Mouse (Mus musculus) midbrain, postnatal 0 days (tissue): ENCODE data around the gene Ppp1r1b. TPM values are rescaled to one million over a fixed set of nuclear protein-coding genes. Genes with fewer than 3 reads are reported as not detected.

Experiments used
- ATAC-seq: fragments of 200-750 bp; cut with Nextera tagmentation; 2 replicates; pipeline ENCODE4 v1.8.0; 2017; ENCODE audit warnings: moderate number of reproducible peaks, mild to moderate bottlenecking, moderate TSS enrichment, moderate library complexity; ENCODE audit not compliant: low FRiP score
- DNase-seq: peaks from one replicate; pipeline ENCODE4 v3.0.0-alpha.2; 2015; ENCODE audit warnings: low spot score
- H3K27ac ChIP-seq: fragments of 300-500 bp; sonication (generic); 2 replicates; pipeline ENCODE4 v1.5.1; 2014; ENCODE audit warnings: low read depth, mild to moderate bottlenecking, low read length, mixed read lengths
- H3K27me3 ChIP-seq: fragments of 300-500 bp; sonication (generic); 2 replicates; pipeline ENCODE4 v1.6.1; 2014; ENCODE audit warnings: low read length, control low read depth, mixed read lengths; ENCODE audit not compliant: insufficient read depth
- H3K36me3 ChIP-seq: fragments of 300-500 bp; sonication (generic); 2 replicates; pipeline ENCODE4 v1.6.1; 2014; ENCODE audit warnings: low read length, control low read depth, mixed read lengths; ENCODE audit not compliant: insufficient read depth
- H3K4me1 ChIP-seq: fragments of 300-500 bp; sonication (generic); 2 replicates; pipeline ENCODE4 v1.6.1; 2014; ENCODE audit warnings: mild to moderate bottlenecking, control low read depth, antibody characterized with exemption, low read length, mixed read lengths; ENCODE audit not compliant: insufficient read depth
- H3K4me2 ChIP-seq: fragments of 300-500 bp; sonication (generic); 2 replicates; pipeline ENCODE4 v1.6.1; 2014; ENCODE audit warnings: low read depth, mild to moderate bottlenecking, low read length, mixed read lengths; ENCODE audit not compliant: poor library complexity, severe bottlenecking
- H3K4me3 ChIP-seq: fragments of 300-500 bp; sonication (generic); 2 replicates; pipeline ENCODE4 v1.5.1; 2014; ENCODE audit warnings: low read depth, mild to moderate bottlenecking, low read length, moderate library complexity
- H3K9ac ChIP-seq: fragments of 300-500 bp; sonication (generic); replicated peaks from 2 replicates; pipeline ENCODE4 v1.6.1; 2014; ENCODE audit warnings: mild to moderate bottlenecking, low read length, moderate library complexity, mixed read lengths; ENCODE audit not compliant: poor library complexity, severe bottlenecking
- H3K9me3 ChIP-seq: fragments of 300-500 bp; sonication (generic); 2 replicates; pipeline ENCODE4 v1.6.1; 2016; ENCODE audit warnings: low read length, control low read depth
- CTCF ChIP-seq: IDR thresholded peaks from 2 replicates; pipeline ENCODE4 v1.5.1; 2016; ENCODE audit warnings: antibody characterized with exemption, mild to moderate bottlenecking
- WGBS: fragments of 180-500 bp; shearing (Covaris S2); extraction: QIAGEN DNeasy Blood & Tissue Kit; methylation state at CpG from one replicate; pipeline ENCODE4 v1.1.7; 2014; 5-methylcytosine and 5-hydroxymethylcytosine counted together
- polyA plus RNA-seq: library from polyadenylated mRNA; unstranded; fragments of >200 nt; fragmentation: Nextera tagmentation; extraction: Ambion mirVana; gene quantifications from 2 replicates; pipeline ENCODE4 v1.2.1, GENCODE M21; 2015
- total RNA-seq: library from RNA; depleted of rRNA; stranded (reverse); fragments of >200 nt; gene quantifications from 2 replicates; pipeline ENCODE4 v1.2.3, GENCODE M21; 2014; rRNA removed

Ppp1r1b gene
- 1.8 and 5.0 TPM in 2 replicates for total RNA-seq
- 4.2 and 5.3 TPM in 2 replicates for polyA plus RNA-seq

- ATAC-seq (no peak), DNase-seq (no peak)
- peak within 1 kb of the TSS; percentile 90 for H3K4me2 ChIP-seq
- H3K4me3 ChIP-seq = peak within 1 kb of the TSS; percentile 53
- under 1% methylated on average over 39 of the region's 55 CpGs for WGBS
- no peaks in the 10 kb centered on the region for H3K9me3 ChIP-seq
- H3K27ac ChIP-seq = no peak within 1 kb of the TSS
- H3K9ac ChIP-seq = peak within 1 kb of the TSS; percentile 40
- no peaks in the 10 kb centered on the region for H3K4me1 ChIP-seq
- no peaks in the 10 kb centered on the region for H3K36me3 ChIP-seq
- peaks cover 58% of the 10 kb centered on the region for H3K27me3 ChIP-seq
- TF ChIP-seq CTCF = no peak
Observed at GRCm38 (mm10) chr11:98348083-98348961, at the start of gene Ppp1r1b. Gene Ppp1r1b (plus strand): TSS chr11:98348404.

GRCm38 (mm10) chr11:98298484-98299205 is 49.6 kb upstream of the Ppp1r1b start:
- H3K4me2 ChIP-seq = no peak overlapping the region
- ATAC-seq = no peak
- no peaks in the 10 kb centered on the region for H3K9me3 ChIP-seq
- no peak overlapping the region for H3K4me3 ChIP-seq
- H3K4me1 ChIP-seq = 0 out of 2 replicates have a peak, but pooled peaks cover 5% of the 10 kb centered on the region
- no peak overlapping the region for H3K9ac ChIP-seq
- 13% methylated on average over 10 of the region's 10 CpGs for WGBS
- H3K27me3 ChIP-seq = no peaks in the 10 kb centered on the region
- no peak overlapping the region for H3K27ac ChIP-seq
- no peak for DNase-seq
- H3K36me3 ChIP-seq = no peaks in the 10 kb centered on the region
- TF ChIP-seq CTCF = no peak

GRCm38 (mm10) chr11:98313790-98314323 is 34.3 kb upstream of the Ppp1r1b start:
- peaks cover 63% of the 10 kb centered on the region for H3K27me3 ChIP-seq
- no peak for ATAC-seq

GRCm38 (mm10) chr11:98317479-98317878 is 30.7 kb upstream of the Ppp1r1b start:
- WGBS = 5% methylated on average over 7 of the region's 7 CpGs
- H3K27ac ChIP-seq = no peak overlapping the region

More at GRCm38 (mm10) chr11:98313790-98314323, 34.3 kb upstream of the Ppp1r1b start:
- Histone ChIP-seq H3K4me2 (no peak overlapping the region), H3K9me3 (no peaks in the 10 kb centered on the region), H3K4me3 (no peak overlapping the region), H3K36me3 (no peaks in the 10 kb centered on the region), H3K27ac (no peak overlapping the region), H3K4me1 (no peaks in the 10 kb centered on the region), H3K9ac (no peak overlapping the region)
- 3% methylated on average over 26 of the region's 26 CpGs for WGBS
- no peak for DNase-seq
- no peak for TF ChIP-seq CTCF

GRCm38 (mm10) chr11:98318421-98319116 is 29.6 kb upstream of the Ppp1r1b start:
- DNase-seq (no peak), ATAC-seq (no peak)
- Histone ChIP-seq H3K36me3 (no peaks in the 10 kb centered on the region), H3K9me3 (no peaks in the 10 kb centered on the region), H3K27ac (no peak overlapping the region), H3K9ac (no peak overlapping the region), H3K4me3 (no peak overlapping the region), H3K27me3 (peaks cover 74% of the 10 kb centered on the region), H3K4me1 (no peaks in the 10 kb centered on the region), H3K4me2 (no peak overlapping the region)
- TF ChIP-seq CTCF = no peak
- WGBS = 3% methylated on average over 14 of the region's 14 CpGs

More at GRCm38 (mm10) chr11:98317479-98317878, 30.7 kb upstream of the Ppp1r1b start:
- TF ChIP-seq CTCF = no peak
- H3K4me2 ChIP-seq = no peak overlapping the region
- no peak for DNase-seq
- no peaks in the 10 kb centered on the region for H3K4me1 ChIP-seq
- peaks cover 72% of the 10 kb centered on the region for H3K27me3 ChIP-seq
- H3K36me3 ChIP-seq = no peaks in the 10 kb centered on the region
- no peak for ATAC-seq
- H3K9me3 ChIP-seq = no peaks in the 10 kb centered on the region
- no peak overlapping the region for H3K9ac ChIP-seq
- no peak overlapping the region for H3K4me3 ChIP-seq
